13 mouse cellular contexts compared by ENCODE assay signal in the genomic region with DNA sequence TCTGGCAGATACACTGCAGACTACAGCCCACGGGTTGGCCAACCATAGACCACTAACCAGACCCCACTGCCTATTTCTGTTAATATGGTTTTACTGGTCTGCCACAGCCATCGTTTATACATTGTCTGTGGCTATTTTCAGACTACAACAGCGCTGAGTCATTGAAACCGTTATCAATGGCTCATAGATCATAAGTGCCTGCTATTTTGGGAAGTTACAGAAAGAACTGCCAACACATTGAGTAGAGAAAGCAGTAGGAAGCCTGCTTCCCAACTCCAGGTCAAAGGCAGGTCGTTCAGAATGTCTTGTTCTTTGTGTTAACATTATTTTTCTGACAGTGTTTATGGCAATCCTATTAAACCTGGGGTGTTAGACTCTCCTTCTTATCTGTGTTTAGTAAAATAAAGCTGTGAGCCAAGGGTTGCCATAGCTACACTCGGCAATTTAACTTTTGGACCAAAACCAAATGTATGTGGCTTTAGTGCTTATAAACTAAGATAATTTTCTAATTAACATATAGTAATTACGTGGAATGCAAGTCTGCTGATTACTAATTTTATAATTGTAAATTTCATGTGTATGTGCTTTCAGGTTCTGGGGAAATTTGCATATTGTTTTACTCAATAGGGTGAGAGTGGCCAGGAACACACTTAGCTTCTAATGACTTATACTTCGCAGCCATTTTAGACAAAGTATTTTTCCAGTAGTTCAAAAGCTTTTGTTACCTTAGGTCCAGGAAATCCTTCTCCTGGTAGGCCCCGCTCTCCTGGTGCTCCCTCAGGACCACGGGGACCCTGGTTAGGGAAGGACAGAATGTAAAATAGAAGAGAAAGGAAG.
DNase-seq lines count a peak whose midpoint lies in the region; ATAC-seq and TF ChIP-seq lines count a peak whose summit lies in the region.
"Had no signal": no experiment of that assay in that cellular context is flagged by ENCODE, and none has a peak within 500 bp of the region (broad histone marks: within the 10 kb centered on the region; RNA-seq: fewer than 3 reads in every experiment).

No protein-coding gene starts in this region.

- no peak overlapping the region for H3K4me2 ChIP-seq in CH12.LX (ENCODE audit: insufficient read depth, low read depth, poor library complexity, severe bottlenecking)
- H3K4me2 ChIP-seq in heart, postnatal 0 days (ENCODE audit: low read depth, low read length) = peak overlapping the region; percentile 21; the same call in 1 of the 2 replicates

- no peak overlapping the region for H3K9ac ChIP-seq in heart, adult 2 months (ENCODE audit: low read depth, low read length)
- no peak overlapping the region for H3K9ac ChIP-seq in CH12.LX (ENCODE audit: insufficient read depth, low read depth)
- H3K9ac ChIP-seq in heart, postnatal 0 days (replicated peaks; ENCODE audit: low read depth, low read length) = no peak overlapping the region
- H3K9ac ChIP-seq: liver, embryonic 14.5 days had no signal

- H3K79me2 ChIP-seq in heart, adult 2 months (replicated peaks; ENCODE audit: control insufficient read depth, insufficient read depth, low read length) = no peaks in the 10 kb centered on the region
- no peaks in the 10 kb centered on the region for H3K79me2 ChIP-seq in CH12.LX (replicated peaks; ENCODE audit: control insufficient read depth, extremely low read depth, insufficient read depth, poor library complexity, severe bottlenecking)

- intact Hi-C loops in heart, adult 2 months (cut with DNase I) = no loop called here
- intact Hi-C loops in left cerebral cortex, adult 2 months (cut with DNase I) = no loop called here

- WGBS in heart, adult 2 months = 25% methylated on average over 10 of the region's 10 CpGs
- 36% methylated on average over 10 of the region's 10 CpGs for WGBS in heart, postnatal 0 days

- no peaks in the 10 kb centered on the region for H3K9me3 ChIP-seq in CH12.LX (replicated peaks; ENCODE audit: low read length)
- H3K9me3 ChIP-seq in heart, postnatal 0 days (replicated peaks; ENCODE audit: control insufficient read depth, low read length) = no peaks in the 10 kb centered on the region

- ATAC-seq in common myeloid progenitor, adult 5-6 weeks (replicated peaks; ENCODE audit: low read depth, poor library complexity, severe bottlenecking) = peak; percentile 97
- ATAC-seq in heart, postnatal 0 days (ENCODE audit: insufficient read depth, low read depth) = peak; percentile 96
- ATAC-seq: CD4-positive, CD25-positive, alpha-beta regulatory T cell, adult 4 months had no signal

- TF ChIP-seq CTCF in heart, adult 2 months (IDR thresholded peaks at IDR 0.05) = no peak
- TF ChIP-seq CTCF in CH12.LX (conservative IDR thresholded peaks at IDR 0.05 in 1 of 2, IDR thresholded peaks at IDR 0.05 in 1 of 2; ENCODE audit: low read depth in 2 of 2, low read length in 2 of 2) = no peak
- no peak for TF ChIP-seq CTCF in heart, postnatal 0 days (IDR thresholded peaks at IDR 0.05; ENCODE audit: low read depth)
- no peak for TF ChIP-seq CTCF in left cerebral cortex, adult 2 months (IDR thresholded peaks at IDR 0.05)

- no peak for TF ChIP-seq EP300 in heart, adult 2 months (IDR thresholded peaks at IDR 0.05; ENCODE audit: insufficient read depth, low read depth, low read length)
- TF ChIP-seq EP300 in CH12.LX (IDR thresholded peaks at IDR 0.05; ENCODE audit: low read length) = no peak
- peak; percentile 92 for TF ChIP-seq EP300 in heart, postnatal 0 days (IDR thresholded peaks at IDR 0.05; ENCODE audit: low read depth)

- peak overlapping the region; percentile 89 for H3K27ac ChIP-seq in heart, adult 2 months
- H3K27ac ChIP-seq in CH12.LX (ENCODE audit: insufficient read depth, low read depth) = no peak overlapping the region
- peak overlapping the region; percentile 76 for H3K27ac ChIP-seq in heart, postnatal 0 days (ENCODE audit: low read depth)
- no peak overlapping the region for H3K27ac ChIP-seq in left cerebral cortex, adult 2 months
- H3K27ac ChIP-seq: liver, embryonic 14.5 days had no signal

- TF ChIP-seq POLR2A in heart, adult 2 months (IDR thresholded peaks at IDR 0.05; ENCODE audit: insufficient read depth, low read depth, low read length) = no peak
- no peak for TF ChIP-seq POLR2A in CH12.LX (IDR thresholded peaks at IDR 0.05; ENCODE audit: low read depth, low read length)

- H3K4me3 ChIP-seq in heart, adult 2 months = no peak overlapping the region
- H3K4me3 ChIP-seq in CH12.LX (replicated peaks in 1 of 3; ENCODE audit: low read depth in 2 of 3, low read length in 2 of 3, poor library complexity in 1 of 3) = no peak overlapping the region
- H3K4me3 ChIP-seq in heart, postnatal 0 days (ENCODE audit: low read depth, low read length) = no peak overlapping the region
- no peak overlapping the region for H3K4me3 ChIP-seq in left cerebral cortex, adult 2 months

- dilution Hi-C loops in CH12.LX (cut with MboI; ENCODE audit: extremely low pct_ligation_motif_present, extremely low pct_unique_long_range_greater_than_20kb, low sequenced_read_pairs) = no loop called here

- TF ChIP-seq RAD21 in CH12.LX (IDR thresholded peaks at IDR 0.05; ENCODE audit: low read depth, low read length) = no peak

- peak in 1 of 2 experiments; percentile 21 for DNase-seq in heart, adult 2 months
- no peak for DNase-seq in heart, postnatal 4 days
- DNase-seq in CH12.LX (ENCODE audit: extremely low read depth) = peak; percentile 9
- peak; percentile 91 for DNase-seq in heart, postnatal 0 days (ENCODE audit: low spot score)
- DNase-seq in embryo, embryonic 10.5 days (ENCODE audit: low spot score) = no peak
- no peak for DNase-seq in cerebellum, adult 18-20 months
- DNase-seq in left cerebral cortex, adult 2 months (ENCODE audit: extremely low spot score in 1 of 2, low spot score in 2 of 2) = no peak
- DNase-seq: cerebellum, adult 9-10 months; kidney, adult 18-20 months; right cerebral cortex, postnatal 25 days had no signal

- no peaks in the 10 kb centered on the region for H3K27me3 ChIP-seq in heart, adult 2 months (ENCODE audit: control insufficient read depth, insufficient read depth, low read length)
- H3K27me3 ChIP-seq in CH12.LX (replicated peaks) = no peaks in the 10 kb centered on the region
- H3K27me3 ChIP-seq in heart, postnatal 0 days (ENCODE audit: control insufficient read depth, insufficient read depth, low read length) = no peaks in the 10 kb centered on the region

- in situ Hi-C loops in CH12.LX (cut with MboI; ENCODE audit: low pct_ligation_motif_present, low pct_unique_long_range_greater_than_20kb, low sequenced_read_pairs) = no loop called here

- H3K4me1 ChIP-seq in heart, adult 2 months (ENCODE audit: control insufficient read depth, insufficient read depth, low read length) = peaks cover 4% of the 10 kb centered on the region
- H3K4me1 ChIP-seq in CH12.LX (ENCODE audit: control insufficient read depth in 1 of 2, insufficient read depth in 2 of 2) = peaks cover 0 to 5% of the 10 kb centered on the region in 2 experiments; a peak in 1 of 4 replicates
- H3K4me1 ChIP-seq in heart, postnatal 0 days (ENCODE audit: control insufficient read depth, insufficient read depth) = peaks cover 12% of the 10 kb centered on the region

- peaks cover 9% of the 10 kb centered on the region for H3K36me3 ChIP-seq in heart, adult 2 months (ENCODE audit: control insufficient read depth, insufficient read depth, low read length)
- no peaks in the 10 kb centered on the region for H3K36me3 ChIP-seq in CH12.LX (replicated peaks in 1 of 2; ENCODE audit: control insufficient read depth in 1 of 2, insufficient read depth in 1 of 2, low read length in 1 of 2)
- H3K36me3 ChIP-seq in heart, postnatal 0 days (replicated peaks; ENCODE audit: control insufficient read depth, insufficient read depth, low read length) = no peaks in the 10 kb centered on the region

TF ChIP-seq in CH12.LX, 34 proteins besides CTCF, POLR2A, EP300 and RAD21:
- TF ChIP-seq SMC3 (IDR thresholded peaks at IDR 0.05; ENCODE audit: low read depth, low read length) (no peak), BHLHE40 (IDR thresholded peaks at IDR 0.05; ENCODE audit: low read depth, low read length) (no peak), RCOR1 (conservative IDR thresholded peaks at IDR 0.05; ENCODE audit: low read depth, low read length) (no peak), ZMIZ1 (IDR thresholded peaks at IDR 0.05; ENCODE audit: low read depth, low read length) (no peak), CHD2 (IDR thresholded peaks at IDR 0.05; ENCODE audit: low read length) (no peak), ELF1 (IDR thresholded peaks at IDR 0.05; ENCODE audit: low read depth, low read length) (no peak), ETS1 (conservative IDR thresholded peaks at IDR 0.05; ENCODE audit: low read depth, low read length) (no peak), POLR2AphosphoS2 (IDR thresholded peaks at IDR 0.05; ENCODE audit: low read depth, low read length) (no peak), JUND (conservative IDR thresholded peaks at IDR 0.05; ENCODE audit: low read depth, low read length) (no peak), ZKSCAN1 (IDR thresholded peaks at IDR 0.05; ENCODE audit: borderline replicate concordance, low read depth, low read length) (no peak), NRF1 (IDR thresholded peaks at IDR 0.05; ENCODE audit: low read depth, low read length) (no peak), PAX5 (IDR thresholded peaks at IDR 0.05; ENCODE audit: low read length) (no peak)

Comparison
In these comparisons a context has a peak if more than half of its experiments do, and no peak if none do; other contexts are left out.
1. DNase-seq: peak in CH12.LX (single experiment) and heart, postnatal 0 days (single experiment); none in heart, postnatal 4 days (single experiment), embryo, embryonic 10.5 days (single experiment), cerebellum, adult 18-20 months (0 of 2) and left cerebral cortex, adult 2 months (0 of 2).
2. H3K27ac ChIP-seq: peak in heart, adult 2 months (single experiment) and heart, postnatal 0 days (single experiment); none in CH12.LX (single experiment) and left cerebral cortex, adult 2 months (single experiment).